In genomic region chr14:117781724-117782123, GRCm38 (mm10) we compare ENCODE assay signal across 19 mouse cellular contexts.
"Had no signal": no experiment of that assay in that cellular context is flagged by ENCODE, and none has a peak within 500 bp of the region (broad histone marks: within the 10 kb centered on the region; RNA-seq: fewer than 3 reads in every experiment).

No protein-coding gene starts in this region.

- H3K36me3 ChIP-seq: liver, embryonic 13.5 days; midbrain, embryonic 10.5 days; midbrain, embryonic 13.5 days; neural tube, embryonic 13.5 days; stomach, embryonic 15.5 days had no signal

- H3K9me3 ChIP-seq: liver, embryonic 13.5 days; midbrain, embryonic 10.5 days; midbrain, embryonic 13.5 days; neural tube, embryonic 13.5 days; stomach, embryonic 15.5 days had no signal

- DNase-seq: kidney, adult 2 months; kidney, postnatal 25 days; layer of hippocampus, postnatal 36 days; liver, embryonic 13.5 days; lung, adult 2 months; lung, postnatal 14 days; retina, postnatal 1 day; right cerebral cortex, postnatal 25 days; spleen, adult 18-20 months; thymus, postnatal 25 days had no signal

- H3K4me2 ChIP-seq: liver, embryonic 13.5 days; midbrain, embryonic 13.5 days; neural tube, embryonic 13.5 days; stomach, embryonic 15.5 days had no signal

- H3K27me3 ChIP-seq: liver, embryonic 13.5 days; midbrain, embryonic 13.5 days; neural tube, embryonic 13.5 days; stomach, embryonic 15.5 days had no signal

- H3K27ac ChIP-seq: kidney, postnatal 0 days; left cerebral cortex, adult 2 months; liver, embryonic 13.5 days; macrophage; midbrain, embryonic 10.5 days; midbrain, embryonic 13.5 days; neural tube, embryonic 13.5 days; stomach, embryonic 15.5 days had no signal

- H3K4me3 ChIP-seq: left cerebral cortex, adult 2 months; liver, embryonic 13.5 days; midbrain, embryonic 10.5 days; midbrain, embryonic 13.5 days; myocyte; neural tube, embryonic 13.5 days; stomach, embryonic 15.5 days had no signal

- H3K9ac ChIP-seq: liver, embryonic 13.5 days; midbrain, embryonic 13.5 days; neural tube, embryonic 13.5 days; stomach, embryonic 15.5 days had no signal

- ATAC-seq: midbrain, embryonic 13.5 days; midbrain, embryonic 16.5 days had no signal

- H3K4me1 ChIP-seq: liver, embryonic 13.5 days; stomach, embryonic 15.5 days had no signal
